Mouse (Mus musculus) T-helper 1 cell (primary cell): ENCODE results near the gene Clasrp.

Experiments
- in situ Hi-C: fragments of 300-600 bp; cut with MboI, MseI; formaldehyde crosslinking; loops from one replicate; pipeline ENCODE4 v1.15.1; 2025; ENCODE audit warnings: high pct_unique_total_duplicates

Clasrp gene

DNA sequence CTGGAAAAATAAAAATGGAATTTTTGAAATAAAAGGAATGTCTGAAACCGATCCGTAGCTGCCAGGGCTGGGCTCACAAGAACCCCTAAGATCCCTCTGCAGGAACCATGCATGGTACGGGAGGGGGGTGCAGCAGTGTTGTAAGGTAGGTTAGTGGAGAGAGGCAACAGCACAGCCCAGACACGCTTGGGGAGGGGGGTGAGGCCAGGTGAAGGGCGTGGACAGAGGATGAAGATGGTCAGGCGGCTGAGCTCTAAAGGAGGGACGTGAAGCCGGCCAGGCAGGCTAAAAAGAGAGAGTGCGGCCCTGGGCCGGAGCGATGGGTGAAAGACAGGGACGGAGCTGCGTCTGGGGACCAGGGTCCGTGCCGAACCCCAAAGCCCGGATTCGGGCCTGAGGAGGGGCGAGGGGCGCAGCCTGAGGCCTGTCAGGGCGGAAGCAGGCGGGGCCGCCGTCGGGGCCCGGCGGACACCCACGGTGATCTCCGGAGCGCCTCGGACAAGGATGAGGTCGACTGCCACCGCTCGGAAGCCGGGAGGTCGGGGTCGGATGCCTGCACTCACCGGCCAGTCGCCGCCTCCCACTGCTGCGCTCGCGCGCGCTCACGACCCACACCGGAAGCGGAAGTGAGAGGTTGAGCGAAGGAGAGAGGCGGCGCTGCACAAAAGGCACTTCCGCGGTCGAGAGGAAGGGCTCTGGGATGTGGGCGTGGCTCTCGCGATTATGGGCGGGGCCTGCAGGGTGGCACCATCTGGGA lies at the start of gene Clasrp:
Gene Clasrp (minus strand): TSS at position 638 of the 757 bp plus-strand sequence.
- in situ Hi-C loops, result no loop called here

DNA sequence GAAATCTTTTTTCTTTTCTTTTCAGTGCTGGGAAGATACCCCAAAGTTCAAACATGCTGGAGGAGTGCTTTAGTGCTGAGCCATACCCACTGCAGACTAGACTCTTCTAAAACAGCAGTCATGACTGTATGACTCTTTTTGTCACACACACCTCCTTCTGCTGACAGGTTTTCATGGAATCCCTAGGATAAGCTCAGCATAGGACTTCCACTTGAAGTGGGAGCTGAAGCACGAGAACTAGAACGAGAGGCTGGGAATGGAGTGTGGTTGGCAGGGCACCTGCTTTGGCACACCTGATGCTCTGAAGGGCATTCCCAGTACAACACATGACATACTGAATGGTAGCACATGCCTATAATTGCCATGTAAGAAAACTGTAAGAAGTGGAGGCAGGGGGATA lies 48.3 kb upstream of the Clasrp start:
- in situ Hi-C loops, result no loop called here

DNA sequence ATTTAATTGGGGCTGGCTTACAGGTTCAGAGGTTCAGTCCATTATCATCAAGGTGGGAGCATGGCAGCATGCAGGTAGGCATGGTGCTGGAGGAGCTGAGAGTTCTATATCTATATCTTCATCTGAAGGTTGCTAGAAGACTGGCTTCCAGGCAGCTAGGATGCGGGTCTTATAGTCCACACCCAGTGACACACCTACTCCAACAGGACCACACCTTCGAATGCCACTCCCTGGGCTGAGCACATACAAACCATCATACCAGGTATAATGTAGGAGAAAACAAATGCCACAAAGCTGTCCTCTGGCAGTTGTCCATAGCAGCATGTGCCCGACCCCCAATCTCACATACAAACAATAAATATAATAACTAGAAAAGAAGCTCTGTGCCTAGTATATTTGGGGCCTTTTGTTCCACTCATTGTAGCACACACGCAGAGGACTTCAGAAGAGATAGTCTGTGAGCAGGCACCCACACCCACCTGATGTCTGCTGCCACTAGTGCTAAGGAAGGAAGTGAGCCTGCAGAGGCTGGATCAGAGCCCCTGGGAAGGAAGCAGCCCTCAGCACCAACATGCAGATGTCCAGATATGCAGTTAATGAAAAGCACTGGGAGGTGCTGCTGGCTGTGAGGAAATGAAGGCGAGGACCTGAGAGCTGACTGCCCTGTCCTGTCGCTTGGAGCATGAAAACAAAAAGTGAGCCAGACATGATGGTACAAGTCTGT lies 46.9 kb upstream of the Clasrp start:
- in situ Hi-C loops, result no loop called here

DNA sequence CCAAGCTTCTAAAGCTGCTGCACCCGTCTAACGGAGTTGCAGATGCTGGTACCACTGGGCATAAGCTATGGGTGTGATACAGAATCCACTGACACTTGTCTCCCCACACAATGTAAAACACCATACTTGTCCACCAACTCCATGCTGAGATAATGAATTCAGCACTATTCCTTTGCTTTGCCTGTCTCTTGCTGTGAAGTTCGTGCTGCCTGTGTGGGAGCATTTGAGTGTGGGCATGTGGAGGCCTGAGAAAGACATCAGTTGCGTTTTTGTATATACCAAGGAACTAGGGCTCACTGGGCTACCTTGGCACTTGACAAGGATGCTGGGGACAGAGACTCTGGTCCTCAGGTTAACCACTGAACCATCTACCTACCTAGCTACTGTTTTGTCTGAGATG lies 36.9 kb upstream of the Clasrp start:
- in situ Hi-C loops, result no loop called here

DNA sequence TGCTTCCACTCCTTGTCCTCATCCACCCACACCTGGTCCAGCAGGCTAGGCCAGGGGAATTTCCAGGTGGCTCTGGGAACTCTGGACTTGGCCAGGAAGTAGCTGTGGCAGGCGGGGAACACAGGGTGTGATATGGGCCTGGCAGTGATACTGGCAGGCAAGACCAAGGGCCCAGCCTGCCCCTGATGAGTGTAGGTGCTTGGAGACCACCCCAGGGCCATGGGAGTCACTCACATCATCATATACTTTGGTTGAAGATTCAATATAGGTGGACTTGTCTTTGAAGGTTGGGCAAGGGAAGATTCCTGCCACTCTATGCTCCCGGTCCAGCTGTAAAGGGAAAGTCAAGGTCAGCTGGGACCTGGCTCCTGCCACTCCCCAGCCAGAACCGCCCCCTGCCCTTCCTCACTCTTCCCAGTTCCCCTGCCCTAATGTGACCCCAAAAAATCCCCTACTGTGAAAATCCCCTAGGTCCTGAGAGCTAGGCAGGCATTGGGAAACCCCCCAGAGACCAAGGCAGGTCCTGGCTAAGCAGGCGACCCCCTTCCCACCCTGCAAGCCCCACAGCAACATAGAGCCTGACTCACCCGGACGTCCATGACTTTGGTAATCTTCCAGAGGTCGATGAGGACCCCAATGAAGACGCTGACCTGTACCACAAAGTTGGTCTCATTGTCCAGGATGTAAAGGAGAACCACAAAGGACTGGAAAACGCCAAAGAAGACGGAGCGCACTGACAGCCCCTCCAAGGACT lies 31.0 kb upstream of the Clasrp start:
- in situ Hi-C loops, result no loop called here

DNA sequence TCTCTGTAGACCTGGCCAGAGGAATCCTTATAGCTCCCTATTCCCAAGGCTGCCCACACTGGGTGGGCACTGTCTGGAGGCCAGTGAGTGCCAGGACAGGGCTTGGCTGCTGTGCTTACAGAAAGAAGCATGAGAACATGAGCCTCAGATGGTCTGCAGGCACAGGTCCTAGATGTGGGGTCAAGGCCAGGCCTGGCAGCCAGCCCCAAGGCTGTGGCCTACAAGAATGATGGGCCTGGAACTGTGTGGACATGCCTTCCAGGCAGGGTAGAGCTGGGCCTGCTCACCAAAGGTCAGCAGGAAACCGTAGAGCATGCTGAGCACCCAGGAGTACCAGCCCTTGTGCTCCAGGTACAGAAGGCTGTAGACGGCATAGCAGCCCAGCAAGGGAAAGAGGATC lies 30.3 kb upstream of the Clasrp start:
- in situ Hi-C loops, result no loop called here

DNA sequence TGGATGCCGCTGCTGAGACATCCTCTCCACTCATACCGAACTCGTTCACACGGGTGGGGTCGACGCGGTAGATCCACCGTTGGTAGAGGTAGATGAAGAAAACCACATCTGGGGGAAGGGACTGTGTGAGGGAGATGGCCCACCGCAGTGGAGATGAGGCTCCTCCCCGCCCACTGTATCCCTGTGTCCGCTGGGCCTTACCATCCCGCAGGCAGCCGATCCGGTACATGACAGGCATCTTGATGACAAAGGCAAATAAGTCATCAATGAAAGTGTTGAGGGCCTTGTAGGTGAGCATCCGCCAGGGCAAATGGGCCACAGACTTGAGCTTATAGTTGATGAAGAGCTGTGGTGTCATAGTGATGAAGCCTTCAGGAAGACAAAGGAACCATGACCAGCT lies 29.6 kb upstream of the Clasrp start:
- in situ Hi-C loops, result no loop called here

DNA sequence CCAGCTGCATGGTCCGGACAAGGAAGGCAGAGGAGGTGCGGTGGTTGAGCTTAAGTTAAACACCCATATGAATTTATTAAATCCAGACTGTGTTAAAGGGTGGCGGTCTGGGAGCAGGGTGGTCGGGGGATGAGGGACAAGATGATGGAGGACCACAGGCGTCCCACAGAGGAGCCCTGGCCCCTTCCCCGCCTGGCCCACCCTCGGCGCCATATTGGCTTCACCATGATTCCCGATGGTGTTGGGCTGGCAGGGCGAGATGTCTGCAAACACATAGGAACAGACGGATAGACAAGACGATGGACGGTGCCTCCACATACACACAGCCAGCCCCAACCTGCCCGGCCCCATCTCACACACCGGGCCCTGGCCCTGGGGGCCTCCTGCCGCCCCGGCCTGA lies 28.9 kb upstream of the Clasrp start:
- in situ Hi-C loops, result no loop called here

DNA sequence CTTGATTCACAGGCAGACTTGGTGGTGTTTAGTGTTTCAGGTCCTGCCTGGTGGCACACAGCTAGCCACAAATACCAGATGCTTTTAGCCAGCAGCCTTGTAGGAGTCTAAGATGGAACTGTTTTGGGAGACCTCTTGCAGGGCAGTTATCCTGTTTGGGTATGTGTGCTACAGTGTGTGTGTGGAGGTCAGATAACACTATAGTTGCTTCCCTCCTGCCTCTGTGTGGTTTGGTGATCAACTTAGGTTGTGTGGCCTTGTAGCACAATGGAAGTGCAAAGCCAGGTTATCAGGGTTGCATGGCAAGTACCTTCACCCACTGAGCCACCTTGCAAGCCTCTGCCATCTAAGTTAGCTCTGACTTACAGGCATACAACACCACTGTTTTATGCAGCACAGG lies 28.4 kb upstream of the Clasrp start:
- in situ Hi-C loops, result no loop called here

DNA sequence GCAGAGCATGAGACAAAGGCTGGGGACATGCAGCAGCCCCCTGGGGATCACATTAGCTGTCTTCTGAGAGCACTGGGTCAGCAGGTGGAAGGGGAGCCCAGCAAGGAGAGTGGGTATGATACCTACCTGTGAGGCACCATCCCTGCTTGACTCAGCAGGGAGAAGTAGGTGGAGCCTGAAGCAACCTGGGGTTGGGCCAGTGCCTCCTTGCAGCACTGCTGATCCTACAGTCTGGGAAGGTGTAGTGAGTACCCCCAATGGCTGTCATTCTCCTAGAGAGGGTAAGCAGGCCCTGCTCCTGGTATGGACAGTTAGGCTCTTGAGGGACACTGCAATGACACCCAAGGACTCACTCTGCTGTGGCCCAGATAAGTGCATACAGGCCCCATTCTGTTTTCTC lies 28.0 kb upstream of the Clasrp start:
- in situ Hi-C loops, result no loop called here

DNA sequence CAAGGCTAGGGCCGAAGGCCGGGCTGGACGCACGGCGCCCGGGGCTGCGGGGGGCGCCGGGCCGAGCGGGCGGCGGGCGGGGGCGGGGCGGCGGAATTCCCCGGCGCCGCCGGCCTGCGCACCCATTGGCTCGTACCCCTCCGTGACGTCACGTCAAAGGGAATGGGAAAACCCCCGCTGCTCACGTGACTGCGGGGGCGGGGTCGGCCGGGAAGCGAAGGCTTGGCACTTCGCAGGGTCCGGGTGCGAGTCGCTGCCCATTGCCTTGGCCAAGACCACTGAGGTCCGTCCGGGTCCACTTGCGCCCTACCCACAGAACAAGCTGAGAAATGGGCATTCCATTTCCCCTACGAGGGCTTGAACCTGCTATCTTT lies 25.1 kb upstream of the Clasrp start, which contains the start of gene Relb:
Gene Relb (minus strand): TSS at position 78 of the 374 bp plus-strand sequence.
- in situ Hi-C loops, result no loop called here

DNA sequence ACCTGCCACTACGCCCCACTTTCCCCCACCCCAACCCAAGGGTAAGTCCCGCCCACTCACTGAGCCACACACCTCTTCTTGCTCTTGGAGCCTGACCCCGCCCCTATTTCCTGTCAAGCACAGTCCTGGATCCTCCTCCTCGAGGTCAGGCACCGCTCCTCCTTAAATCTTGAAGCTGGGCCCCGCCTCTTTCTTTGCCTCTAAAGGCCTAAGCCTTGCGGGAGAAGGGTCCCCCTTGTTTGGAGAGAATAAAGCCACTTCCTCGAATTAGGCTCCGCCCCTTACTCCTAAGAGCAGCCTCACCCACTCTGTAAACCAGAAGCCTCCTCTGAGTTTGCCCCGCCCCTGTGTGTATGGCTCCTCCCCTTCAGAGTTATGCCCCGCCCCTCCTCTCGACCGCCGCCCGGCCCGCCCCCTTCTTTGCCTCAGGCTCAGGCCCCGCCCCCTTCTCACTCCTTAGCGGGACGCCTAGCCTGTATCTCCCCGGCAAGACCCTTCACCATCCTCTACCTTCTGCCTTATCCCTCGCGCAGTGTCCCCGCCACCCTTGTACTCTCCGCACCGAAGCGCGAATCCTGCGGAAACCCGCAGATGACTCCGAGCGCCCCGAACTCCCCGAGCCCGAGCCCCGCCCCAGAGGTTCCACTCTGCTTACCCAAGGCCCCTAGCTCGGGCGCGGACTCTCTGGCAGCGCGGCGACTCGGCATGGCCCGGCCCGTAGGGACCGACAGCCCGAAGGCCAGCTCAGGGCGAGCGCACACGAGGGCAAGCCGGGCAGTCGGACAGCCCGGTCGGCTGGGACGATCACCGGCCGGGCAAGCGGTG lies 24.5 kb upstream of the Clasrp start:
- in situ Hi-C loops, result no loop called here

DNA sequence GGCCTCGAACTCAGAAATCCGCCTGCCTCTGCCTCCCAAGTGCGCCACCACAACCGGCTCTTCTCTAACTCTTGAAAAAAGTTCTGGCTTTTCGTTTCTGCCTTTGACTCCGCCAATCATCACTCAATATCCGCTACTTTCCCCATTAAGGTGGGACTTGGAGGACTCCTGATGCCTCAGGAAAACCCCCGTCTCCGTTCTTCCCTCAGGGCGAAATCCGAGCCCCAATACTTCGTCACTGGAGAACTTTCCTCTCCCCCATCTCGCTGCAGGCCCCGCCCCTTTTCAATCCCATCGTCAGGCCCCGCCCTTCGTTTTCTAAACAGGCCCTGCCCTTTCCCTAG lies 23.9 kb upstream of the Clasrp start:
- in situ Hi-C loops, result no loop called here

DNA sequence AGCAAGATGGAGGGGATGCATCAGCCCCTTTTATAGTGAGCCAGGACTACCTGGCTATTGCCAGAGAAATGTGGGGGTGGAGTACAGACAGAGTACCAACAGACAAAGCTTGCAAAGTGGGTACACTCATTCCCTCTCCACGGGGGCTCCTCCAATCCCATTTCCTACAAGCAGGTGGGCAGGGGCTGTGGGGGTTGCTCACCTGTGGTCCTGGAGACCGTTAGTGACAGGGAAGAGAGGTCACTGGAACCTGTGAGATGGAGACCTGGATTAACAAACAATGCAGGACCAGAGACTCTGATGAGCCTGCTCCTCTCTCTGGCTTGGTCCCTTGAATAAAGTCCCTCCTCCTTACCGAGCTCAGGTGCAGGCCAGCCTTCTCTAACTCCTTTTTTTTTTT lies 23.4 kb upstream of the Clasrp start:
- in situ Hi-C loops, result no loop called here

DNA sequence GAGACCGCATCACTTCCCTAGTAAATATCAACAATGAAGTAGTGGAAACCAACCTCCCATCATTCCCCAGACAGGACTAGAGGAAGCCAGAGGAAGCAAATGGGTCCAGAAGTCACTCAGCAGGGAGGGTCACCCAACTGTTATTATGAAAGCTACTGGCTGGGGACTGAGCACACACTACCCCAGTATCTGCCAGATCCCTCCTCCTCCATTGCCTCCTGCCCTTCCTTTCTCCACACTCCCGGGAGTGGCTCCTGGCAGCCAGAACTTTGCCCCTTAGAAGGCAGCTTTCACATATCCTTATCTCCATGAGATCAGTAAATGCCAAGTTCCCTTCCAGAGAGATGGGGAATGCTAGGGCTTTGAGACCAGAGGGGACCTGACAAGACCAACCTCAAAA lies 19.1 kb upstream of the Clasrp start:
- in situ Hi-C loops, result no loop called here

DNA sequence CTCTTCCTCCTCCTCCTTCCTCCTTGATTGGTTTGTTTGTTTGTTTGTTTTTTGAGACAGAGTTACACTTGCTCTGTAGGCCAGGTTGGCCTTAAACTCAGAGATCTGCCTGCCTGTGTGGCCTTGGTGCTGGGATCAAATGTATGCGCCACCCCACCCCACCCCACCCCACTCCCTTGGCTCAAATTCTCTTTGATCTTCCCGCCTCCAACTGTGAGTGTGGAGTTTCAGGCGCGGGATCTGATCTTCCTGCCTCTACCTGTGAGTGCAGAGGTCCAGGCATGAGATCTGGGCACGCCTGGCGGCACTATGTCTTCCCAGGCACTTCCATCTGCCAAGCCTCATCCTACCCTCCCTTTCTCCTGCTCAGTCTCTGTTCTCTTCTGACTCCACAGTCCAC lies 18.0 kb upstream of the Clasrp start:
- in situ Hi-C loops, result no loop called here

DNA sequence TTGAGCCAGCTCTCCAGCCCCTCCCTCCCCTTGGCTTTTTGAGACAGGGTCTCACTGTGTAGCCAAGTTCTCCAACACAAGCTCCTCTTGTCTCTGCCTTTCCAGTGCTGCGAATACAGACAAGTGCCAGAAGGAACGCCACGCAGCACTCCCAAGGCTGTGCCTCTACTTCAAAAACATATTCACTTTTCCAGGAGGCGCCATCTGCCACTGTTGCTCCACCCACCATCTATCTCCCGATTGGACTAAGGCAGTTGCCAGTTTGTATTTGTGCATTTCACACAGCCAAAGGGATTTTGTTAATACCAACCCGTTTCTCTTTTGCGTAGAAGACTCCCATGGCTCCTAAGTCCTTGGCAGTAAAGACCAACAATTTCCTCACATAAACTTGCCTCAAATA lies 16.5 kb upstream of the Clasrp start:
- in situ Hi-C loops, result no loop called here

DNA sequence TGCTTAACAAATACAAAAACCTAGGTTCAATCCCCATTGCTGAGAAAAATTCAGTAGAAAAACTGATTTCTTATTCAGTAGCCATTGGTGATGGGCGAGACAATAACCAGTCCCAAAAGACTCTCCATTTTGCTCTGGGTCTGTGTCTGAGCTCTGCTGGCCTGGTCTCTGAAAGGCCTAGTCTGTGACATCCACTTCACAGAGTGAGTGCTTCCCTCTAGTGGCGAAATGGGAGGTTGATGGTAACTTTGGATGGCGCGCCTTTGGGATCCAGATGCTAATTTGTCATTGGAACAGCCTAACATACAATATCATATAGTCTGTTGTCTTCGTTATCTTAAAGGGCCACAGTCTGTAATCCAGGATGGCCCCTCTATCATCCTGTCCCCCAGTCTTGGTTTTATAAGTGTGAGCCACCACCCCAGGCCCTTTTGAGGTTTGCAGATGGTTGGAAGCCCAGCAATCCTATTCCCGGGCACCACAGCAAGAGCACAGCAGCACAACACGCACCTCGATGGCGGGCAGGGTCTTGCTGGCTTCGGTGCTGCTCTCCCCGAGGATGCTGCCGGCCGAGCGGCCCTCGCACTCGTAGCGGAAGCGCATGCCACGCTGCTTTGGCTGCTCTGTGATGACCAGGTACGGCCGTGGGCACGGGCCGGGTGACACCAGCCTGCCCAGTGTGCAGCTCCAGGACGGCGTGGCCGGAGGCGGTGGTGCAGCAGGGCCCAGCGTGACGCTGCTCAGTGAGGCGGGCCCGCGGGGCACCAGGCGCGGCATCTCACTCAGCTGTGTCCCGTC lies 14.9 kb upstream of the Clasrp start:
- in situ Hi-C loops, result no loop called here

DNA sequence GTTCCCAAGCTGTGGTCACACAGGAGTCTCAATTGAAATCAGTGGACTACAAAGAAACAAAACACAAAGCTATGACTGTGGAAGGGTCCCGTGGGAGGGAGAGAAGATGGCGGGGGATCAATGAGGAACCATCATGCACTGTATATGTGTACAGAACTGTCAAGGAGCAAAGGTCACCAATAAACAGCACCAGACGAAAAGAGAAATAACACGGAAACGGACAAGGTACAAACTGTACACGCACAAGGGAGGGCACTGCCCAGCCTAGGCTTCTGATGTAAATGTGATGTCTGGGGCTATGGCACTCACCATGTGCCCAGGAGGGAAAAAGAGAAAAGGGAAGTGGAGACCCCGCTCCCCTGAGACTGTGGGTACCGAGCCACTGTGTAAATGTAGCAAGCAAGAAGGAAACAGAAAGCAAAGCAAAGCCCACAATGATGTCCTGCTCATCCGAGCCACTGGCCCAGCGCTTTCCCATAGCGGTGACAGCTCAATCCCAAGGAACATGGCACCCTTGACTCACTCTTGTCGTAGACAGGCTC lies 10.8 kb upstream of the Clasrp start:
- in situ Hi-C loops, result no loop called here

DNA sequence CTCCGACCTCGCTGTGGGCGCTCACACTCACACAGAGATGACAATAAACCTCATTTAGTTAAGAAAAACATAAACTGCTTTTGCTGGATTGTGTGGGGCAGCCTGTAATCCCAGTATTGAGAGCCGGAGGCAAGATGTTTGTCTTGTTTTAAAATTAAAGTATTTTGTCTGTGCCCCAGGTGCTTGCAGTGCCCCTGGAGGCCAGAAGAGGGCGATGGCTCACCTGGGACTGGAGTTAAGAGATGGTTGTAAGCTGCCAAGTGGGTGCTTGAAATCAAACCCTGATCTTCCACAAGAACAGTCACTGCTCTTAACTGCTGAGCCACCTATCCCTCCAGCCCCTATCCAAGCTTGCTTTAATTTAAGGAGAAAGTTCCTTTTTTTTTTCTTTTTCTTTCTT lies 6.7 kb upstream of the Clasrp start:
- in situ Hi-C loops, result no loop called here
